Mouse (Mus musculus): ENCODE data around the gene Sar1b.

DNA sequence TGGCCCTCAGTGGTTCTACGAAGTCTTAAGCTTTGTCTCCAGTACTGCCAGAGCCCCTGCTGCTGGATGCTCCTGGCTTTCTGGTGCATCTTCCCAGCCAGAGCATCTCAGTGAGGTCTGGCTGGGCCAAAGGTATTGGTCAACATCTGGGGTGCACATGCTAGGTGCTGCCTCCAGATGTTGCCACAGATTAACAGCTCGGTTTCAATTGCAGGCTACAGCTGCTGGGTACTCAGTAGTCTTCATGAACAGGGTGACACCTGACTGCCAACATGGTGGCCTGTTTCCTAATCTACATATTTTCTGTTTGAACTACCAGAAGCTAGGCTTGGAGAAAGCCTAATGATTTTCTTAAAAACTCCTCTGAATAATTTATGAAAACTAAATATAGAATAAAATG, 75.6 kb downstream of the Sar1b start:
- TF ChIP-seq POLR2A (IDR thresholded peaks at IDR 0.05; ENCODE audit: borderline replicate concordance, extremely low read depth, low read depth, low read length) (no peak), CTCF (IDR thresholded peaks at IDR 0.05; ENCODE audit: insufficient read depth, low read length) (no peak)

All from lung, adult 2 months (tissue).